Mouse (Mus musculus): Measurements from ENCODE around the gene Nek8.
"Not testable (repeated sequence)": the region's sequence is repeated elsewhere in the genome, so short reads cannot be mapped to it uniquely, and the experiment has no call there.

Nek8 gene

DNA sequence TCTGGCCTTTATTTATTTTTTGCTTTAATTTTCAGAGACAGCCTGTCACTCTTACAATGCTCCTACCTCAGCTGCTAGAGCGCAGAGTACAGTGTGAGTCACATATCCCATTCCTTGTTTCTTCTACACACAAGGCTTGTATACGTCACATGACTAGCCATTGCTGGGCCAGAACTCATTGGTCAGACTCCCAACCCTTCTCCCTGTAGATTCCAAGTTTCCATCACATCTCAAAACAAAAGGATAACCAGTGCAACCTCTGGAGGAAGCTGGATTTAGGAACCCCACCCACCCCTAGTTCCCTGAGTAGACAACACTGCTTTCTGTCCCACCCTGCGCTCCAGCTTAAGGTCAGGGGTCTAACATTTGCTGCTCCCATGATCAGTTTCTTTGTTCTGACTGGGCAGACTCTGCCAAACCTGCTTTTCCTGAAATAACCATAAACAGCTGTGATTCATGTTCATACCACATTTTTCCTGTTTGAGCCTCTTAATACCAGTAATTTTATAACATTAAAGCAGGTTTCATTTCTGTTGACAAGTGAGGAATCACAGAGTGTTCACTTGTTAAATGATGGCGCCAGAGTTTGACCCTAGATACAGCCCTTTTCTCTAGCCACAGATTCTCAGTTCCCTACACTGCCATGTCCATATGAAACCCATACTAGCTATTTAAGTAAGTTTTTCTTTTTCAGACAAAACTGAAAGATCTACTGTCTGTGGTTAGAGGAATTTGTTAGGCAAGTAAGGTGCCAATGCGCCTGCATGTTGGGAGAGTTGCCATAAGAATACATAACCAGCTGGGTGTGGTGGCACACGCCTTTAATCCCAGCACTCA lies 29.6 kb downstream of the Nek8 start:
- DNase-seq (ENCODE audit: low read depth, low spot score) = no peak

DNA sequence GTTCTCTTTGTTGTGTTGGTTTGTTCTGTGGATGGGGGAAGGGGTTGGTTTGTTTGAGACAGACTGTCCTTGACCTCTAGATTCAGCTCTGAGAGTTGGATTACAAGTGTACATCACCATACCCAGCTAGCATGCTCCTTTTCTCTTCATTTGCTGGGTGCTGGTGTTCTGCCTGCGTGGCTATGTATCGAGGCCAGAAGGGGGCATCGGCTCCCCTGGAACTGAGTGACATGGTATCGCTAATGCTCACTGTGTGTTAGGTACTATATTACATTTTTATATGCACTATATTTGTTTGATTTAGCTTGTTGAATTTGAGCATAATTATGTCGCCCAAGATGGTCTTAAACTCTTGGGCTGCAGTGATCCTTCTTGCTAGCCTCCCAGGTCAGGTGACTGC lies 30.3 kb downstream of the Nek8 start:
- DNase-seq (ENCODE audit: low read depth, low spot score) = no peak

DNA sequence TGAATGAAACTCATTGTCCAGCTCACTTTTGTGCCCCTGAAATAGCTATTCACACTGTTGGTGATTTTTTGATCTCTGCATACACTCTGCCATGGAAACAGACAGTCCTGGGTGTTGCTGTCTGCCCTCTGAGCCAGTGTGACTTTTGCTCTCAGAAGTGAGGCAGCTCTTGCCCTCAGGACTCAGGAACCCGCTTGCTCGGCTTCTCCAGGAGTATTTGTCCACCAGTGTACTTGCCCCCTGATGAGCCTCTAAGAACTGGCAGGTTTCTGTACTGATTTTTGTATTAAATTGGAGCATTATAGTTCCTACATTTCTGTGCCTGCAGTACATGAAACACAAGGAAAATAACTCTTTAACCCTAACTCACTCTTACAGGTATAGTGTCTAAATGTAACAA lies 33.0 kb downstream of the Nek8 start:
- no peak for DNase-seq (ENCODE audit: low read depth, low spot score)

DNA sequence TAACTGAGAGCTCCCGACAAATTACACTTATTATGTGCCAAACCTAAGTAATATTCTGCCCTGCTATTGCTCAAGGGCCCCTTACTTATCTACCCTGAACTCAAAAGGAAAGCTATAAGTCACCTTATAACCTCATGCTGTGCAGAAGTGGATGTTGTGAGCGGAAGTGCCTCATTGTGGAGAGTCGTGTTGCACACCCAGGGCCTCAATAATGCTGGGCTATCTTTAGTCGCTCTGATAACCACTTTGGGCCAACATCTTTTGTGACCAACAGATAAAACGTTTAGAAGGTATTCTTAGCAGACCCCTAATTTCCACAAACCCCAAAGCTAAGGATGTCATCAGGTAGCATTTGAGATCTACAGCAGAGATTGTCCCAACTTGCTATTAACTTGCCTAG lies 35.8 kb downstream of the Nek8 start:
- DNase-seq (ENCODE audit: low read depth, low spot score) = no peak

DNA sequence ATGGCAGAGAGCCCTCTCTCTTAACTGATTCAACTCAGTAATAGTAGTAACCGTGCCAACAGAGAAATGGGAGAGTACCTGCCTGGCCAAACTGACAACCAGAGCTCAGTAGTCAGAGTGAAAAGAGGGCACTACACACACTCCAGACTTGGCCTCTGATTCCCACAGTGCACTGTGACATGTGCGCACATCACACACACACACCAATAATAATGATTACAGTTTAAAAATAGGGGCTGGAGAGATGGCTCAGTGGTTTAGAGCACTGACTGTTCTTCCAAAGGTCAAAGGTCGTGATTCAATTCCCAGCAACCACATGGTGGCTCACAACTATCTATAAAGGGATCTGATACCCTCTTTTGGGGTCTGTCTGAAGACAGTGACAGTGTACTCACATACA lies 38.5 kb downstream of the Nek8 start:
- DNase-seq (ENCODE audit: low read depth, low spot score) = no peak

DNA sequence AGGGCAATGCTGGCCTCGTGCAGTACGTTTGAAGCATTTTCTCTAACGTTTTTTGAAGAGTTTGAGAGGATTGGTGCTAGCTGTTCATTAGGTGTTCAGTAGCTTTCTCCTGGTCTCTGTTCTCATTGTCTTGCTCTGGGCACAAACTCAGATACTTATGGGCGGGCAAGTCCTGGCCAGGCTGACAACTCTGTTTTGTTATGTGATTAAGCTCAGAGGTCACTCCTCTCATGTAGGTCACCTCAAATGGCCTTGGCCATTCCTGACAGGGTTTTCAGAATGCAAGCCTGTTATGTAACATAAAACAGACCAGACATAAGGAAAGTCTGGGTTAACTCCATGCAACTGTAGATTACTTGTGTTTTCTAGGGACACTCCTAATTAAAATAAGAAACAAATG lies 38.9 kb downstream of the Nek8 start:
- no peak for DNase-seq (ENCODE audit: low read depth, low spot score)

DNA sequence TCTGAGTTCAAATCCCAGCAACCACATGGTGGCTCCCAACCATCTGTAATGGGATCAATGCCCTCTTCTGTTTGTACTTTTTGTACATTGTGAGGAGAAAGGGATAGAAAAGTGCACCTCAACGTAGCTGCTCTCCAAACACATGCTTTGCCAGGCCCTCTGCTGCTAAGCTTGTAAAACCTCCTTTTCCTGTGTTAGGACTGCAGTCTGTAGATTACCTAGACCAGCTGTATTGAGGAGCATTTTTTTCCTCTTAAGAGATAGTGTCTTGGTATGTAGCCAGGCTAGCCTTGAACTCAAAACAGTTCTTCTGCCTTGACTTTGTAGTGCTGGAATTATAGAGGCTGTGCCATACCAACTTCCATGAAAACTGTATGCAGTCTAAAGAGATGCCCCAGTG lies 40.3 kb downstream of the Nek8 start:
- no peak for DNase-seq (ENCODE audit: low read depth, low spot score)

DNA sequence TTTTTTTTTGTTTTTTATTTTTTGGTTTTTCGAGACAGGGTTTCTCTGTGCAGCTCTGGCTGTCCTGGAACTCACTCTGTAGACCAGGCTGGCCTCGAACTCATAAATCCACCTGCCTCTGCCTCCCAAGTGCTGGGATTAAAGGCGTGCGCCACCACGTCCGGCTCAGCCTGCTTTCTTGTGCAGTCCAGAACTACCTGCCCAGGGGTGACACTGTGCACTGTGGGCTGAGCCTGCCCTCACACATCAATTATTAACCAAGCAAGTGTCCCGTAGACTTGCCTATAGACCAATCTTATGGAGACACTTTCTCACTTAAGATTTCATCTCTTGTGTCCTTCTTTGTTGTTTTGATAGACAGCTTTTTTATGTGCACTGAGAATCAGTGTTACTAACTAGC lies 41.2 kb downstream of the Nek8 start:
- DNase-seq (ENCODE audit: low read depth, low spot score) = not testable (repeated sequence)

DNA sequence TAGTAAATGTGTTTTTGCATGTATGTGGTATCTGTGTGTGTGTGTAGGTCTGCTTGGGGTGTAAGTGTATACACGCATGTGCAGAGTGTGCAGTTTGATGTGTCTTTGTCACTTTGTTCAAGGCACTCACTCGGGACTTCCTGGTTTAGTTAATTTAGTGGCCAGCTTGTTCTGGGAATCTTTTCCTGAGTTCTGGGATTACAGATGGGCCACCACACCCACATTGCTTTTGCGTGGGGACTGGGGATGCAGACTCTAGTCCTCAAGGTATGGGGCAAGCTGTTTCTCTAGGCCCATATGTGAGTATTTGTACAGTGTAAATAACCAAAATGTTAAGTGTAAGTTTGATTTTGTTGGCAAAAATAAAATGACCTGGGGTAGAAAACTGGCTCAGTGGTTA lies 42.1 kb downstream of the Nek8 start:
- DNase-seq (ENCODE audit: low read depth, low spot score) = no peak

DNA sequence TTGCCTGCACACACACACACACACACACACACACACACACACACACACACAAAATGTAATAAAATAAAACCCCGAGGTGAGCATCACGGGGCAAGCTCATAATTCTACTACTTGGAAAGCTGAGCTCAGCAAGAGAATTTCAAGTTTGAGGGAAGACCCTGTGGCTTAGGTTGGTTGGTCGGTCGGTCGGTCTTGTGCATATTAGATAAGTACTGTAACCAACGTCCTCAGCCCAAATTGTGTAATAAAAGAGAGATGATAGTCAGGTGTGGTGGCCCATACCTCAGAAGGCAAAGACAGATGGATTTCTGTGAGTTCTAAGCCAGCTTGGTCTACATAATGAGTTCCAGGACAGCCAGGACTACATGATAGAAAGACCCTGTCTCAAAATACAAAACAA lies 42.6 kb downstream of the Nek8 start:
- DNase-seq (ENCODE audit: low read depth, low spot score) = no peak

DNA sequence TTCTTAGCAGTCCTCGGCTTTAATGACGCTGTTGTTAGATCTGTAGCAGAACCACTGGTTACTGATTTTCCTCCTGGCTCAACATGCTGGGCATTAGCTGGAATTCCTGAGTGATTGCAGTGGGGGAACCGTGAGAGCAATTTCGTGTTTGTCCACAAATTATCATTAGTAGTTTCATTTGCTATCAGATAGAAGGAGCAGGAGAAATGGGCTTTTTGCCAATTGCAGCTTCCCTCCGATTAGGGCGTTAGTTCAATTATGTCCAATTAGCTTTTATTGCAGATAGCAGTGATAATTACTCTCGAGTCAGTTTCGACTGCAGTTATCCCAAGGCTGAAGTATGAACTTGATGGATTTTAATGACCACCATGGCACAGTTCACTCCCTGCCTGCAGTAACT lies 47.0 kb downstream of the Nek8 start:
- DNase-seq (ENCODE audit: low read depth, low spot score) = no peak

DNA sequence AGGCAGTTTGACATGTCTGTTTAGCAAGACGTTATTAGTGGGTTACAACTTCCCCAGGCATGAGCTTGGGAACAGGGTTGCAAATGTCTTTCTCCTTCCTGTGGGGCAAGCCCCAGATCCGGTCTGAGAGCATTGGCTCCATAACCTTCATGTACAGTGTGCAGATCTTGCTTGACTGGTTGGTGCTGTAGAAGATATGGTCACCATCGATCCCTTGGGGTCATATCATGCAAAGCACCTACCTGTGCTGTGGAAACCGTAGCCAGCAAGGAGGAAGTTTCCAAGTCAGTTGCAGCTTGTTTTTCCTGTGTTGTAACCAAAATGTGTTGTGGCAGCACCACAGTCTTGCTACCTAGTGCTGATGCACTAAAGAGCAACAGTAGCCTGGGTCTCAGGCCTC lies 49.7 kb downstream of the Nek8 start:
- no peak for DNase-seq (ENCODE audit: low read depth, low spot score)

DNA sequence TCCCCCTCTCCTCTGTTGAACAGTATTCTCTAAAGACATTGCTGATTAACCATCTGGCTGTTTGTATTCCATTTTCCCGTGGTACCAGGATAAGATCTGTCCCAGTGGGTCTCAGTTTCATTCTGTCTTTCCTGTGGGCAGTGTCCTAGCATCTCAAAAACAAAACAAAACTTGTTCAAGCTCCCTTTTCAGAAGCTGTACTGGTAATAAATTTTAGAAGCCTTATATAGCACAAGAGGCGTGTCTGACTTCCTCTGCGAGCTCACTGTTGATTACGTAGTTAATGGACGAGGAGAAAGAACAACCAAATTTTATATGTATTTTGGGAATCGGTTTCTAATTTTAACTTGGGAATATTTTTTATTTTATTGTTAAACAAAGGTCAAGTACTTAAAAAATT lies 50.8 kb downstream of the Nek8 start:
- DNase-seq (ENCODE audit: low read depth, low spot score) = no peak

DNA sequence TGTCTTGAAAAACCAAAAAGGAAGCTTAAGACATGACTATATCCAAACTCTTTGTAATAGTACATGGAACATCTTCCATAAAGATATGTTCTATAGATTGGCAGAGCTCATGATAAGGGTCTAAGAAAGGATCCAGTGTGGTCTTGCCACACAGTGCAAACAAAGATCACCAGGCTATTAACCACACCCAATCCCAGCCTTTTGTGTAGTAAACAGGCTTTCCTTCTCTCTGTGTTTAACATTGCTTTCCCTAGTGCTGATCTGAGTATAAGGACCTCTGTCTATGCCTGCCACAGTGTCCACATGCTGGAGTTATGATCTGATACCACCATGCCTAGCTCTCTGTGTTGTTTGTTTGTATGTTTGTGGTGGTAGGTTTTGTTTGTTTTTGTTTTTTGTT lies 52.7 kb downstream of the Nek8 start:
- no peak for DNase-seq (ENCODE audit: low read depth, low spot score)

DNA sequence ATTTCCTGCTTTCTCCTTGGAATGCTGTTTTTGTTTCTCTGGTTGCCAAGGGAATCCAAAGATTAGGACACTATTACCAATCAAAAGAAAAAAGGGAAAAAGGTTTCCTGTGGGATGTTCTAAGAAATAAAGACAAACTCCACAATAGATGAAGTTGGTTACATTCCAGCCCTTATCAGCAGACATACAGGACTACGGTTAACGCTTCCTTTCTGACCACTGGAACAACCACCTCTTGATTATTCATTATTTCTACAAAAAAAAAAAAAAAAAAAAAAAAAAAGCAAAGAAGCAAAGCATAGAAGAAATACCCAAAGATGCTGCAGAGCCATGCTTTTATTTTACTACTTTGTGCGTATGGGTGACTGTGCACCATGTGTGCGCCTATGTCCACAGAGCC lies 53.7 kb downstream of the Nek8 start:
- no peak for DNase-seq (ENCODE audit: low read depth, low spot score)

DNA sequence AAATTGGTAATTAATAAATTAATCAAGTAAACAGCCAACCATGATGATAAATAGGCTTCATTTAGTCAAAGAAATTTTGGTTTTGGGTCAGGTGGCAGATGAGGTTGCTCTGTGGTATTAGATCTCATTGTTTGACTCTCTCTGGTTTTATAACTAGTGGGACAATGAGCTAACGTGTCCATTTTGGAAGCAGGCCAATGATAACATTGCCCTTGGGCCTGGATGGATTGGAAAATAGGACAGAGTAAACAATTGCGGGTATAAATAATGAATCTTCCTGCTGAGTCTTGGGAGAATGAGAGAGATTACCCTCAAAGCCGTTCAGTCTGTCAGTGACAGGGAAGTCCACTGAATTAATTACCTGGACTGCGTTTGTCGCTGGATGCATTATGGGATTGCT lies 55.3 kb downstream of the Nek8 start:
- no peak for DNase-seq (ENCODE audit: low read depth, low spot score)

DNA sequence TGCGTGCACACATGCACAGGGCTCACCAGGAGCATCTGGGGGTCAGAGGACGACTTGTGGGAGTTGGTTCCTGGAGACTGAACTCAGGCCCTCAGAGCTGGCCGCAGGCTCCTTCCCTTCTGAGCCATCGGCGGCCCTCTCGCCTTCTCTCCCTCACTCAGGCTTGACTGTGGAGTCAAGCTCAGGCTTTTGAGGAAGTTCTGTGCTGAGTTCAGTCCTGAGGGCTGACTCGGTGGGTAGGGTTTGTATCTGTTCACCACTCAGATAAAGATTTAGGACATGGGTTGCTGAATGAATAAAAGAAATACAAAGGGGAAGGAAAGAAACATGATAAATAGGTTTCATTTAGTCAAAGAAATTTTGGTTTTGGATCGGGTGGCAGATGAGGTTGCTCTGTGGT lies 56.6 kb downstream of the Nek8 start:
- no peak for DNase-seq (ENCODE audit: low read depth, low spot score)

DNA sequence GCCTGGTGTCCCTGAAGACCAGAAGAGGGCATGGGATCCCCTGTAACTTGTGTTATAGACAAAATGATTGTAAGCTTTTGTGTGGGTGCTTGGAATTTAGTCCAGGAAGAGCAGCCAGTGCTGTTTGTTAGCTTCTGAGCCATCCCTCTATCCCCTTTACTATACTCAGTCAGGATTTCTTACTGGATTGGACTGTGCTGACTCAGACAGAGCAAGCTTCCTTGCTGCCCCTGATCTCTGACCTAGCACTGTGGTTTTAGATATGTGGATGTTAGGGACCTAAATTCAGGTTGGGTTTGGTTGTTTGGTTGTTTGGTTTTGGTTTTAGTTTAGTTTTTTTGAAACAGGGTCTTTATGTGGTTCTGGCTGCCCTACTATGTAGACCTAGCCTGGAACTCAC lies 58.0 kb downstream of the Nek8 start:
- DNase-seq (ENCODE audit: low read depth, low spot score) = no peak

DNA sequence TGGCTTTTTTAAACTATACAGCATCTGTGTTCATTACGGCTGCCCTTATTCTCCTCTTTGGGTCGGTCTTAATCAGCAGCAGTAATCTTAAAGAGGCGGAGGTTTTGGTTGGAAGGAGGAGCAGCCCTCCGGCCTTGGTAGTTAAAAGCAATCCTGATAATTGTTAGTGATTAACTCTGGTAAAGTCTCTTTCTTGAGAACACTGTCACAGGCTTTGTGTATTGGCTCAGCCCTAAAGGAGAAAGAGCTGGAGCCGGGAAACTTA lies 60.4 kb downstream of the Nek8 start:
- no peak for DNase-seq (ENCODE audit: low read depth, low spot score)

Measured in retina, postnatal 7 days (tissue).